Mouse (Mus musculus) hindbrain, embryonic 13.5 days (tissue): ENCODE data around the gene Stim1. TPM values are rescaled to one million over a fixed set of nuclear protein-coding genes. Genes with fewer than 3 reads are reported as not detected.

ENCODE experiments used
- ATAC-seq: fragments of 200-750 bp; cut with Nextera tagmentation; 2 replicates; pipeline ENCODE4 v1.8.0; 2017; ENCODE audit warnings: moderate TSS enrichment; ENCODE audit not compliant: low FRiP score
- H3K27ac ChIP-seq: fragments of 300-500 bp; sonication (generic); 2 replicates; pipeline ENCODE4 v1.5.1; 2015; ENCODE audit warnings: inconsistent platforms, mild to moderate bottlenecking, moderate library complexity
- H3K27me3 ChIP-seq: fragments of 300-500 bp; sonication (generic); 2 replicates; pipeline ENCODE4 v1.6.1; 2015; ENCODE audit warnings: mild to moderate bottlenecking, inconsistent platforms
- H3K36me3 ChIP-seq: fragments of 300-500 bp; sonication (generic); 2 replicates; pipeline ENCODE4 v1.6.1; 2015; ENCODE audit warnings: mild to moderate bottlenecking, inconsistent platforms
- H3K4me1 ChIP-seq: fragments of 300-500 bp; sonication (generic); replicated peaks from 2 replicates; pipeline ENCODE4 v1.6.1; 2015; ENCODE audit warnings: inconsistent platforms
- H3K4me2 ChIP-seq: fragments of 300-500 bp; sonication (generic); 2 replicates; pipeline ENCODE4 v1.6.1; 2015; ENCODE audit warnings: inconsistent platforms, mild to moderate bottlenecking, moderate library complexity
- H3K4me3 ChIP-seq: fragments of 300-500 bp; sonication (generic); 2 replicates; pipeline ENCODE4 v1.5.1; 2015; ENCODE audit warnings: mild to moderate bottlenecking, inconsistent platforms
- H3K9ac ChIP-seq: fragments of 300-500 bp; sonication (generic); 2 replicates; pipeline ENCODE4 v1.6.1; 2015; ENCODE audit warnings: mild to moderate bottlenecking, inconsistent platforms
- H3K9me3 ChIP-seq: fragments of 300-500 bp; sonication (generic); 2 replicates; pipeline ENCODE4 v1.6.1; 2016; ENCODE audit warnings: inconsistent platforms
- WGBS: fragments of 180-500 bp; shearing (Covaris S2); methylation state at CpG from one replicate; pipeline ENCODE4 v1.1.7; 2015; 5-methylcytosine and 5-hydroxymethylcytosine counted together
- polyA plus RNA-seq: library from polyadenylated mRNA; unstranded; fragments of >200 nt; fragmentation: Nextera tagmentation; extraction: Ambion mirVana; gene quantifications from 2 replicates; pipeline ENCODE4 v1.2.1, GENCODE M21; 2015

The Stim1 gene
- polyA plus RNA-seq, result 9.6 and 9.9 TPM in 2 replicates

DNA sequence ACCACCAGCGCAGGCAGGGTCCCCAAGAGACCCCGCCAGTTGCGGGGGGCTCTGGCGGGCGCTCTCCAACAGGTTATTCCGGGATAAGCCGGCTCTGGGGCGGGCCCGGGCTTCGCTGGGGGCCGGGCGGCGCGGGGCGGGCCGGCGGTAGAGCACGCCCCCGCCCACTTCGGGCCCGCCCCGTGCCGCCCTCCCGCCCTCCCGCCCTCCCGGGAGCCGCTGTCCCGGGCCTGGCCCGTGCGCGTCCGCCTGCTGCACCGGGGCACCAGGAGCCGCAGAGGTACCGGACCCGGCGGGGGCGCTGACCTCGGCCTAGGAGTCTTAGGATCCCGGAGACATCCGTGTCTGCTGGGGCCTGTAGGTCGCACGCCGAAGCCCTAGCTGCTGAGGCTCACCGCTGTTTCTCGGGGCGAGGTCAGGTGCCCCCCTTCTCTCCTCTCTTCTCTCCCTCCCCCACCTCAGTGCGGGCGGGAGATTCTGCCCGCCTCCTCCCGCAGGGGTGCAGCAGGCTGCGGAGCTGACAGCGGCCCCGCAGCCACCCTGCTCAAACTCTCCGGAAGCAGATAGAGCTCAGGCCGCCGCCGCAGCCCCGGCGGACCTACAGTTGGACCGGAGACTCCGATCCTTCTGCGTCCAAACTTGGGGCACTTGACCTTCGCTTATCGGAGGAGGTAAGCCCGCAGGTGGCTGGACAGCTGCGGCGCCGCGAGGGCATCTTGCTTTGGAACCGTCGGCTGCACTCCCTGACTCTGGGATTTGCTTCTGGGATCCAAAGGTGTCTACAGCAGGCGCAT is at the start of gene Stim1:
Stim1 (plus strand) TSS at position 206 of the 794 bp plus-strand sequence.
- Histone ChIP-seq H3K4me3 (peak within 1 kb of the TSS; percentile 83), H3K27ac (peak within 1 kb of the TSS; percentile 60), H3K9ac (peak within 1 kb of the TSS; percentile 81), H3K27me3 (peaks cover 13% of the 10 kb centered on the region), H3K4me2 (peak within 1 kb of the TSS; percentile 97), H3K9me3 (no peaks in the 10 kb centered on the region), H3K36me3 (no peaks in the 10 kb centered on the region), H3K4me1 (peaks cover 17% of the 10 kb centered on the region)
- ATAC-seq, result peak; percentile 87
- under 1% methylated on average over 61 of the region's 73 CpGs for WGBS

- Histone ChIP-seq H3K27ac (no peak overlapping the region), H3K9ac (no peak overlapping the region), H3K9me3 (no peaks in the 10 kb centered on the region), H3K4me1 (peaks cover 11% of the 10 kb centered on the region), H3K36me3 (0 out of 2 replicates have a peak, but pooled peaks cover 3% of the 10 kb centered on the region), H3K4me3 (peak overlapping the region; percentile 66; the same call in 1 of the 2 replicates), H3K4me2 (peak overlapping the region; percentile 80), H3K27me3 (no peaks in the 10 kb centered on the region)
- WGBS, result 55% methylated on average over 1 of the region's 1 CpGs
- peak; percentile 38 for ATAC-seq
These were observed 45.7 kb upstream of the Stim1 start for GRCm38 (mm10) chr7:102221899-102222298.

DNA sequence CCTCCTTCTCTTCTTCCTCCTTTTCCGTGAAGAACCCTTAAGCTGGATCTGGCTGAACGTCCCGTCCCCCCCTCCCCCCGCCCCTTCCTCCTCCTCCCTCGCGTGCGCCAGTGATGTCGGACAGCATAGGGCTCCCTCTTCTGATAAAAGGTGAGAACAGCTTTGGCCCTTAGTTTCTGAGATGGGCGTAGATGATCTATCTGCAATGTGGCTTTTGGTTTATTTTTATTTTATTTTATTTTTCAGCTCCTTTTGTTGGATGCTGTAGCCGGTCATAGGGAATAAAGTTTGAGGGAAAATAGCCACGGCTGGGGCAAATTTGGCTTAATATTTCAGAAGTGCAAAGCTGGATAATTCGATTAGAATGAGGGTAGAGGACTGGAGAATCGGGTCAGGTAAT is 45.3 kb upstream of the Stim1 start:
- Histone ChIP-seq H3K9ac (peak overlapping the region; percentile 81), H3K27me3 (no peaks in the 10 kb centered on the region), H3K4me1 (peaks cover 11% of the 10 kb centered on the region), H3K4me3 (peak overlapping the region; percentile 66), H3K9me3 (no peaks in the 10 kb centered on the region), H3K27ac (no peak overlapping the region), H3K36me3 (0 out of 2 replicates have a peak, but pooled peaks cover 3% of the 10 kb centered on the region), H3K4me2 (peak overlapping the region; percentile 80)
- 1% methylated on average over 10 of the region's 13 CpGs for WGBS
- peak; percentile 64 for ATAC-seq

- peaks cover 11% of the 10 kb centered on the region for H3K4me1 ChIP-seq
- H3K36me3 ChIP-seq, result 0 out of 2 replicates have a peak, but pooled peaks cover 3% of the 10 kb centered on the region
- H3K4me2 ChIP-seq, result peak overlapping the region; percentile 80
- peak overlapping the region; percentile 81 for H3K9ac ChIP-seq
- no peaks in the 10 kb centered on the region for H3K9me3 ChIP-seq
- peak; percentile 87 for ATAC-seq
- H3K4me3 ChIP-seq, result peak overlapping the region; percentile 66
- no peak overlapping the region for H3K27ac ChIP-seq
- no peaks in the 10 kb centered on the region for H3K27me3 ChIP-seq
- 1% methylated on average over 31 of the region's 31 CpGs for WGBS
These were observed 44.6 kb upstream of the Stim1 start for GRCm38 (mm10) chr7:102222830-102223556.

GRCm38 (mm10) chr7:102223883-102224738 is 43.5 kb upstream of the Stim1 start:
- Histone ChIP-seq H3K27me3 (no peaks in the 10 kb centered on the region), H3K36me3 (peaks cover 6% of the 10 kb centered on the region), H3K4me2 (peak overlapping the region; percentile 80; the same call in 1 of the 2 replicates), H3K4me1 (peaks cover 11% of the 10 kb centered on the region), H3K27ac (no peak overlapping the region), H3K9me3 (no peaks in the 10 kb centered on the region), H3K9ac (no peak overlapping the region), H3K4me3 (no peak overlapping the region)
- ATAC-seq, result no peak
- WGBS, result 90% methylated on average over 5 of the region's 5 CpGs

GRCm38 (mm10) chr7:102226051-102226450 is 41.6 kb upstream of the Stim1 start:
- H3K9ac ChIP-seq, result no peak overlapping the region
- no peaks in the 10 kb centered on the region for H3K9me3 ChIP-seq
- H3K4me3 ChIP-seq, result no peak overlapping the region
- peaks cover 11% of the 10 kb centered on the region for H3K4me1 ChIP-seq
- H3K27ac ChIP-seq, result no peak overlapping the region
- H3K4me2 ChIP-seq, result no peak overlapping the region
- WGBS, result 95% methylated on average over 6 of the region's 6 CpGs
- peaks cover 20% of the 10 kb centered on the region for H3K36me3 ChIP-seq
- ATAC-seq, result no peak
- H3K27me3 ChIP-seq, result no peaks in the 10 kb centered on the region

DNA sequence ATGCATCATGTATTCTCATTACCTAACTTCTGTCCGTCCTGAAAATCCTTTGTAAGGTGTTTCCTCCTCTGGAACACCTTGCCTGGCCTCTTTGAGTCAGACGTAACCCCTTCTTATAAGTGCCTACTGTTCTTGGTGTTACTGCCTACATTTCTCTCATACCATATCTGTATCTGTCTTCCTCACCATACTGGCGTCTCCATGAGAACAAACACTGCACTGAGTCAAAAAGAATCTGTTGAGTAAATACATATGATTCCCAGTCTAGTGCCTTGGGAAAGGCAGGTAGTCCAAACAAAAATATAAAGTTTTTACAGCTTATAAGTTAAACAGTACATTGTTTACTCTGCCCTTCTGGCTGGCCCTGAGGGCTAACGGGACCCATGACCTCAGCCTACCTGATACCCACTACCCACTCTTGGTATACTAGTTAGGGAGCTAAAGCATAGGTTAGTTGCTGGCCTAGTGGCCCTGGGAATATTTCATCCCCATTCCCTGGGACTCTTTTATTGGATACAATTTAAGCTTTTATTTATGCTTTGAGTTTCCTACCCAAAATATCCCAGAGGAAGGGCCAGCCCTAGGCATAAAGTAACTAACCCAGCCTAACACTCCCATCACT is 39.4 kb upstream of the Stim1 start:
- Histone ChIP-seq H3K36me3 (peaks cover 20% of the 10 kb centered on the region), H3K9ac (no peak overlapping the region), H3K4me3 (no peak overlapping the region), H3K27me3 (no peaks in the 10 kb centered on the region), H3K27ac (no peak overlapping the region), H3K4me1 (peaks cover 5% of the 10 kb centered on the region; the same call in 1 of the 2 replicates), H3K4me2 (no peak overlapping the region), H3K9me3 (no peaks in the 10 kb centered on the region)
- ATAC-seq, result no peak
- WGBS, result 94% methylated on average over 4 of the region's 4 CpGs

DNA sequence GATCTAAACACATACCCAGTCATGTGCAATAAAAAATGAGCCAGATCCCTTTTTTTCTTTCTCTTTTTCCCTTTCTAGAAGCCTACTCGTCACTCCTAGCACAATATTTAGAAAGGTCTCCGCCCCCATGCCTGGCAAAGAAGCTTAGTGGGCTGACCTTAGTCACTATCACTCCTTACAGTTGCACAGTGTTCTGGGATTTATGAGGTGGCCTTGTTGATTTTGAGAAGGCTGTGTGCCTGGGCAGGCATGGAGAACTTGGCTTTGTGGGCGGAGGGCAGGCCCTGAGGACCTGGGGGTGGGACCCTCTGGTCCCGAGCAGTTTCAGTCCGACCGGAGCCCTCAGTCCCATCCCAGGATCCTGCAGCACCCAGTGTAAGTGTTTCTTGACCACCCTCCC is 37.8 kb upstream of the Stim1 start:
- no peaks in the 10 kb centered on the region for H3K27me3 ChIP-seq
- no peak overlapping the region for H3K4me3 ChIP-seq
- no peak overlapping the region for H3K4me2 ChIP-seq
- H3K27ac ChIP-seq, result no peak overlapping the region
- no peak overlapping the region for H3K9ac ChIP-seq
- no peaks in the 10 kb centered on the region for H3K4me1 ChIP-seq
- peaks cover 21% of the 10 kb centered on the region for H3K36me3 ChIP-seq
- no peak for ATAC-seq
- no peaks in the 10 kb centered on the region for H3K9me3 ChIP-seq
- WGBS, result 92% methylated on average over 6 of the region's 6 CpGs

DNA sequence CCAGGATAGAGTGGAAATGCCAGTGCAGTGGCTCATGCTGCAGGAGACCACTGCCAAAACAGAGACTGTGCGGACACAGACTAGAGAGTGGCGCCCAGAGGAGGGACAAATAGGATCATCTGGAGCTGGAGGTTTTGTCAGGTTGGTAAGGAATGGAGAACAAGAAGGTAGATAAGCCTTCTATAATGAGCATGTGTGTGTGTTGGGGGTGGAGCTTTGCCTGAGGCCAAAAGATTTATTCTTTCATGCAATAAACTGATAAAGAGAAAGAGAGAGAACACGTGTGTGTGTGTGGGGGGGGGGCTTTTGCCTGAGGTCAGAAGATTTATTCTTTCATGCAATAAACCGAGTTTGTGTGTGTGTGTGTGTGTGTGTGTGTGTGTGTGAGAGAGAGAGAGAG is 34.5 kb upstream of the Stim1 start:
- no peaks in the 10 kb centered on the region for H3K27me3 ChIP-seq
- H3K4me2 ChIP-seq, result no peak overlapping the region
- H3K27ac ChIP-seq, result no peak overlapping the region
- WGBS, result 84% methylated on average over 4 of the region's 4 CpGs
- no peaks in the 10 kb centered on the region for H3K9me3 ChIP-seq
- no peak for ATAC-seq
- no peak overlapping the region for H3K9ac ChIP-seq
- no peaks in the 10 kb centered on the region for H3K4me1 ChIP-seq
- H3K4me3 ChIP-seq, result no peak overlapping the region
- H3K36me3 ChIP-seq, result peaks cover 49% of the 10 kb centered on the region

GRCm38 (mm10) chr7:102238686-102239286 is 28.8 kb upstream of the Stim1 start:
- Histone ChIP-seq H3K4me1 (no peaks in the 10 kb centered on the region), H3K27me3 (no peaks in the 10 kb centered on the region)
- WGBS, result 86% methylated on average over 8 of the region's 8 CpGs

DNA sequence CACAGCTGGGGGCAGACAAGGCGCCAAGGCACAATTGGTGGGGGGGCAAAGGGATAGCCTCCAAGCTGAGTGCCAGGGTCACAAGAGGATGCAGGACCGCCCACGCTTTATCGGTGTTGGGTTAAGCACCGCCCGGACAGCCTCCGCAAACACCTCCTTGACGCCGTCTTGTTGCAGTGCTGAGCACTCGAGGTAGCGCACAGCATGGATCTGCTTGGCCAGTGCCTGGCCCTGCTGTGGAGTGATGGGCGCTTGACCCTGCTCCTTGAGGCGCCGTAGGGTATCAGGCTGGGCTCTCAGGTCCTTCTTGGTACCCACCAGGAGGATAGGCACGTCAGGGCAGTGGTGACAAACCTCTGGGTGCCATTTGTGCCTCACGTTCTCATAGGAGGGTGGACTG is 28.0 kb upstream of the Stim1 start:
- H3K36me3 ChIP-seq, result peaks cover 58% of the 10 kb centered on the region
- 93% methylated on average over 16 of the region's 16 CpGs for WGBS
- no peaks in the 10 kb centered on the region for H3K4me1 ChIP-seq
- H3K4me3 ChIP-seq, result no peak overlapping the region
- no peaks in the 10 kb centered on the region for H3K9me3 ChIP-seq
- no peak for ATAC-seq
- no peak overlapping the region for H3K9ac ChIP-seq
- no peak overlapping the region for H3K4me2 ChIP-seq
- H3K27me3 ChIP-seq, result no peaks in the 10 kb centered on the region
- H3K27ac ChIP-seq, result no peak overlapping the region

More at GRCm38 (mm10) chr7:102238686-102239286, 28.8 kb upstream of the Stim1 start:
- Histone ChIP-seq H3K4me2 (no peak overlapping the region), H3K9me3 (no peaks in the 10 kb centered on the region), H3K9ac (no peak overlapping the region), H3K4me3 (no peak overlapping the region), H3K27ac (no peak overlapping the region), H3K36me3 (peaks cover 58% of the 10 kb centered on the region)
- no peak for ATAC-seq
